Mouse (Mus musculus) hindbrain, postnatal 0 days (tissue): ENCODE results near the gene Luc7l3. TPM values are rescaled to one million over a fixed set of nuclear protein-coding genes. Genes with fewer than 3 reads are reported as not detected.
A peak's percentile ranks its signal among the peaks of the same experiment; 100 is the strongest.

ENCODE experiments used
- ATAC-seq: fragments of 200-750 bp; cut with Nextera tagmentation; 2 replicates; pipeline ENCODE4 v1.8.0; 2017; ENCODE audit warnings: mild to moderate bottlenecking, moderate TSS enrichment, moderate library complexity
- DNase-seq: peaks from one replicate; pipeline ENCODE4 v3.0.0-alpha.2; 2015; ENCODE audit warnings: low spot score
- H3K27ac ChIP-seq: fragments of 300-500 bp; sonication (generic); 2 replicates; pipeline ENCODE4 v1.5.1; 2014; ENCODE audit warnings: mild to moderate bottlenecking
- H3K27me3 ChIP-seq: fragments of 300-500 bp; sonication (generic); 2 replicates; pipeline ENCODE4 v1.6.1; 2014; ENCODE audit warnings: low read length, mixed read lengths; ENCODE audit not compliant: insufficient read depth
- H3K36me3 ChIP-seq: fragments of 300-500 bp; sonication (generic); 2 replicates; pipeline ENCODE4 v1.6.1; 2014; ENCODE audit warnings: low read length, mixed read lengths; ENCODE audit not compliant: insufficient read depth
- H3K4me1 ChIP-seq: fragments of 300-500 bp; sonication (generic); 2 replicates; pipeline ENCODE4 v1.6.1; 2014; ENCODE audit warnings: antibody characterized with exemption, low read length, mixed read lengths; ENCODE audit not compliant: insufficient read depth
- H3K4me2 ChIP-seq: fragments of 300-500 bp; sonication (generic); 2 replicates; pipeline ENCODE4 v1.6.1; 2014; ENCODE audit warnings: low read depth, mild to moderate bottlenecking, low read length, moderate library complexity, mixed read lengths
- H3K4me3 ChIP-seq: fragments of 300-500 bp; sonication (generic); 2 replicates; pipeline ENCODE4 v1.5.1; 2014; ENCODE audit warnings: low read length
- H3K9ac ChIP-seq: fragments of 300-500 bp; sonication (generic); replicated peaks from 2 replicates; pipeline ENCODE4 v1.6.1; 2014; ENCODE audit warnings: mild to moderate bottlenecking, low read length, moderate library complexity, mixed read lengths
- H3K9me3 ChIP-seq: fragments of 300-500 bp; sonication (generic); 2 replicates; pipeline ENCODE4 v1.6.1; 2016; ENCODE audit warnings: low read length, mixed read lengths
- CTCF ChIP-seq: IDR thresholded peaks from 2 replicates; pipeline ENCODE4 v1.5.1; 2016; ENCODE audit warnings: antibody characterized with exemption, control low read depth, low read depth
- WGBS: fragments of 180-500 bp; shearing (Covaris S2); extraction: QIAGEN DNeasy Blood & Tissue Kit; methylation state at CpG from one replicate; pipeline ENCODE4 v1.1.7; 2014; 5-methylcytosine and 5-hydroxymethylcytosine counted together
- polyA plus RNA-seq: library from polyadenylated mRNA; unstranded; fragments of >200 nt; fragmentation: Nextera tagmentation; extraction: Ambion mirVana; gene quantifications from 2 replicates; pipeline ENCODE4 v1.2.1, GENCODE M21; 2015
- total RNA-seq: library from RNA; depleted of rRNA; stranded (reverse); fragments of >200 nt; gene quantifications from 2 replicates; pipeline ENCODE4 v1.2.3, GENCODE M21; 2014

Luc7l3 gene
- total and polyA plus RNA-seq, 2 experiments from 2014 or later, result 44.3 to 101 TPM

- Histone ChIP-seq H3K9ac (no peak overlapping the region), H3K27me3 (no peaks in the 10 kb centered on the region), H3K36me3 (no peaks in the 10 kb centered on the region), H3K9me3 (no peaks in the 10 kb centered on the region), H3K4me1 (no peaks in the 10 kb centered on the region), H3K4me3 (no peak overlapping the region), H3K27ac (no peak overlapping the region), H3K4me2 (no peak overlapping the region)
- 89% methylated on average over 12 of the region's 12 CpGs for WGBS
- ATAC-seq (no peak), DNase-seq (no peak)
- TF ChIP-seq CTCF, result no peak
Measured at GRCm38 (mm10) chr11:94359168-94359567, 37.4 kb upstream of the Luc7l3 start.

- ATAC-seq (no peak), DNase-seq (no peak)
- H3K36me3 ChIP-seq, result no peaks in the 10 kb centered on the region
- WGBS, result 78% methylated on average over 9 of the region's 9 CpGs
- no peak overlapping the region for H3K4me2 ChIP-seq
- H3K27me3 ChIP-seq, result no peaks in the 10 kb centered on the region
- no peaks in the 10 kb centered on the region for H3K9me3 ChIP-seq
- H3K4me1 ChIP-seq, result no peaks in the 10 kb centered on the region
- no peak overlapping the region for H3K9ac ChIP-seq
- no peak for TF ChIP-seq CTCF
- H3K4me3 ChIP-seq, result no peak overlapping the region
- no peak overlapping the region for H3K27ac ChIP-seq
Measured at GRCm38 (mm10) chr11:94355521-94356217, 33.9 kb upstream of the Luc7l3 start.

DNA sequence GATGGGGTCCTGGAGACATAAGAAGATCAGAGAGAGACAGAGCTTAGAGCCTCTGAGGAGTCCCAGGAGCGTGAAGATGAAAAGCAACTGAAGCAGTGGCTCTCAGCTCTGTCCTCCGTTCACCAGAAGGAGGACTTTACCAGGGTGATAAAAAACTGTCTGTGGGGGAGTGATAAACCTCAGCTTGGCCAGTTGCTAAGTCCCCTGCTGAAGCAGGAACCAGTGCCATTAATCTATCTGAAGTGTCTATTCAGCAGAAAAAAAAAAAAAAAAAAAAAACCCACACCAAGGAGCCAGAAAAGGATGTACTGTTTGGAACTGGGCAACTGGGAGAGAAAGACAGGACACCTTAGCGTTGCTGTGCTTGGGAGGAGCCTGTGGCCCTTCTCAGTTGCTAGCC is 29.3 kb upstream of the Luc7l3 start:
- no peaks in the 10 kb centered on the region for H3K27me3 ChIP-seq
- DNase-seq (no peak), ATAC-seq (no peak)
- no peaks in the 10 kb centered on the region for H3K9me3 ChIP-seq
- H3K27ac ChIP-seq, result no peak overlapping the region
- H3K4me1 ChIP-seq, result no peaks in the 10 kb centered on the region
- no peak overlapping the region for H3K9ac ChIP-seq
- no peaks in the 10 kb centered on the region for H3K36me3 ChIP-seq
- H3K4me2 ChIP-seq, result no peak overlapping the region
- TF ChIP-seq CTCF, result no peak
- WGBS, result 28% methylated on average over 3 of the region's 3 CpGs
- no peak overlapping the region for H3K4me3 ChIP-seq

DNA sequence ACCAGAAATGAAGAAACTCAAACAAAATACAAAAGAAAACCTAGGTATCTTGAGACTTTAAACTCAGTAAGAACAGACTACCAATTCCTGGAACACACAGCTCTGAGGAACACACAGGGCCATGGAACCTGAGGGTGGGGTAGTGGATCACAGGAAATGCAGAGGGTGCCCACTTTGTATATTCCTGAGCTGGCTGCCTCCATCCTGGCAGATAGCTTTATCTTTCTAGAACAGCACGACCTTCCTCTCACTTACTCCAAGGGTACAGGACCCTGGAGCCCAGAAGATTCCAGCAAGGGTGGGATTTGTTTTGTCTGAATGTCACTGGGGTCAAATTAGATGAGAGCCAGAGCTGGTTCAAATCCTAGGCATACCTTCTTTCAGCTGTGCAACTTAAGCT is 28.5 kb upstream of the Luc7l3 start:
- Histone ChIP-seq H3K4me1 (no peaks in the 10 kb centered on the region), H3K27me3 (no peaks in the 10 kb centered on the region), H3K9me3 (no peaks in the 10 kb centered on the region), H3K36me3 (no peaks in the 10 kb centered on the region), H3K27ac (no peak overlapping the region), H3K4me3 (no peak overlapping the region), H3K4me2 (no peak overlapping the region), H3K9ac (no peak overlapping the region)
- ATAC-seq (no peak), DNase-seq (no peak)
- WGBS, result 74% methylated on average over 1 of the region's 1 CpGs
- TF ChIP-seq CTCF, result no peak

GRCm38 (mm10) chr11:94349839-94350238 is 28.1 kb upstream of the Luc7l3 start:
- H3K36me3 ChIP-seq, result no peaks in the 10 kb centered on the region
- 86% methylated on average over 2 of the region's 2 CpGs for WGBS
- ATAC-seq (no peak), DNase-seq (no peak)
- no peak overlapping the region for H3K9ac ChIP-seq
- H3K4me1 ChIP-seq, result no peaks in the 10 kb centered on the region
- no peak overlapping the region for H3K4me3 ChIP-seq
- H3K4me2 ChIP-seq, result no peak overlapping the region
- no peaks in the 10 kb centered on the region for H3K9me3 ChIP-seq
- H3K27ac ChIP-seq, result no peak overlapping the region
- TF ChIP-seq CTCF, result peak; percentile 35
- no peaks in the 10 kb centered on the region for H3K27me3 ChIP-seq

DNA sequence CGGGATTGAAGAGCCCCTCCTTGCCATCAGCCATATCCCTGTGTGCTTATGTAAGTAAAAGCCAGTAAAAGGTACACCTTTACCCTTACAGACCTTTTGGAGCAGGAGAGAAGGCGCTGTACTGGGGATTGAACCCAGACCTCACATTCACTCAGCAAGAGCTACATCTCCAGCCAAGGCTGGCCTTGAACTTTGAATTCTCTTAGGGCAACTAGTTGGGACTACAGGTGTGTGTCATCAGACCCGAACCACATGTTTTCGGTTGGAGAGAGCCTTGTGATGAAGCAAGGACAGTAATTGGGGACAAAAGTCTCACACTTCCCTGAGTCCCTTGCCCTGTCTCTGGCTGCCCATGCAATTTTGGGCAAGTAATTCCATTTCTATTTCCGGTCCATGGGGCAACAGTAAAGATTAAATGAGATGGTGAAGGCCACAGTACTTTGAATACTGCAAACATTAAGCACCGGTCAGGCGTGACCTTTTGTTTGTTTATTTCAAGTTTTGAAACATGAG is 25.3 kb upstream of the Luc7l3 start:
- ATAC-seq (no peak), DNase-seq (no peak)
- Histone ChIP-seq H3K4me1 (peaks cover 10% of the 10 kb centered on the region), H3K36me3 (no peaks in the 10 kb centered on the region), H3K4me2 (no peak overlapping the region), H3K4me3 (no peak overlapping the region), H3K27ac (no peak overlapping the region), H3K27me3 (no peaks in the 10 kb centered on the region), H3K9ac (no peak overlapping the region), H3K9me3 (no peaks in the 10 kb centered on the region)
- no peak for TF ChIP-seq CTCF
- WGBS, result 81% methylated on average over 7 of the region's 7 CpGs

GRCm38 (mm10) chr11:94346611-94347010 is 24.8 kb upstream of the Luc7l3 start:
- no peak for ATAC-seq
- no peak overlapping the region for H3K27ac ChIP-seq
- no peak overlapping the region for H3K9ac ChIP-seq
- peaks cover 10% of the 10 kb centered on the region for H3K4me1 ChIP-seq
- no peaks in the 10 kb centered on the region for H3K36me3 ChIP-seq
- H3K4me2 ChIP-seq, result no peak overlapping the region
- 56% methylated on average over 3 of the region's 3 CpGs for WGBS
- peak; percentile 21 for DNase-seq
- H3K9me3 ChIP-seq, result no peaks in the 10 kb centered on the region
- TF ChIP-seq CTCF, result no peak
- no peak overlapping the region for H3K4me3 ChIP-seq
- H3K27me3 ChIP-seq, result no peaks in the 10 kb centered on the region
